Mouse (Mus musculus) embryonic facial prominence, embryonic 10.5 days (tissue): ENCODE results near the gene Rnf222. TPM values are rescaled to one million over a fixed set of nuclear protein-coding genes. Genes with fewer than 3 reads are reported as not detected.

Experiments
- DNase-seq: peaks from one replicate; pipeline ENCODE4 v3.0.0-alpha.2; 2017; ENCODE audit warnings: low spot score
- H3K27ac ChIP-seq: fragments of 300-500 bp; sonication (generic); replicated peaks from 2 replicates; pipeline ENCODE4 v1.5.1; 2016; ENCODE audit warnings: mild to moderate bottlenecking
- H3K27me3 ChIP-seq: fragments of 300-500 bp; sonication (generic); replicated peaks from 2 replicates; pipeline ENCODE4 v1.6.1; 2016; ENCODE audit warnings: low read depth, mild to moderate bottlenecking; ENCODE audit not compliant: poor library complexity, severe bottlenecking
- H3K36me3 ChIP-seq: fragments of 300-500 bp; sonication (generic); replicated peaks from 2 replicates; pipeline ENCODE4 v1.6.1; 2016; ENCODE audit warnings: mild to moderate bottlenecking, moderate library complexity
- H3K4me1 ChIP-seq: fragments of 300-500 bp; sonication (generic); 2 replicates; pipeline ENCODE4 v1.6.1; 2016
- H3K4me3 ChIP-seq: fragments of 300-500 bp; sonication (generic); 2 replicates; pipeline ENCODE4 v1.5.1; 2016; ENCODE audit warnings: mild to moderate bottlenecking, moderate library complexity
- H3K9me3 ChIP-seq: fragments of 300-500 bp; sonication (generic); 2 replicates; pipeline ENCODE4 v1.6.1; 2016; ENCODE audit warnings: mild to moderate bottlenecking
- WGBS: fragments of 180-500 bp; shearing (Covaris S2); methylation state at CpG from one replicate; pipeline ENCODE4 v1.1.7; 2016; 5-methylcytosine and 5-hydroxymethylcytosine counted together
- polyA plus RNA-seq: library from polyadenylated mRNA; unstranded; fragments of >200 nt; fragmentation: Nextera tagmentation; extraction: Ambion mirVana; gene quantifications from 2 replicates; pipeline ENCODE4 v1.2.1, GENCODE M21; 2016

Gene Rnf222
- polyA plus RNA-seq, 1 experiment from 2014 or later = not detected

DNA sequence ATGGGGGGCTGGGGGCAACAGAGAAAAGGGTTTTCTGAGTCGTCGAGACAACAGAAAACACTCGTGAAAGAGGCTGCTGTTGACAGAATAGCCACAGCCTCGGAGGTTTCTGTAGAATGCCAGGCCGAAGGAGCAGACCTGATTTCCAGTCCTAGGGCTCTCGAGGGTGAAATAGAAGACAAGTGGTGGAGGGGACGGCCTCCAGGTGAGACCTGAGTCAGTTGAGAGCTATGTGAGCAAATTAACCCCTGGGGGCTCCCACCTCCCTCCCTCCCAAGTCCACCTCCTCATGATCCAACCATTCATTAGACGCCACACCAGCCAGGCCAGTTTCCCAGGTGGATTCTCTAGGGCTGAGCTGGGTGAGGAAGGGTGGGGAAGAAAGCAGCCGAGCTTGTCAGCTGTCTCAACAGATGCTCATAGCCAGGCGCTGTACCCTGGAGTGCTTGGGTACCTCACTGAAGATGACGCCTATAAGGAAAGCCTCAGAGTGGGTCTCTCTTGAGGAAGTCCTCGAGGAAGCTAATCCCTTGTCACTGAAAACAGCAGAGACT is 5.6 kb downstream of the Rnf222 start:
- Histone ChIP-seq H3K36me3 (no peaks in the 10 kb centered on the region), H3K9me3 (no peaks in the 10 kb centered on the region), H3K4me1 (peaks cover 8% of the 10 kb centered on the region), H3K27me3 (no peaks in the 10 kb centered on the region), H3K4me3 (no peak overlapping the region), H3K27ac (no peak overlapping the region)
- no peak for DNase-seq
- WGBS = 67% methylated on average over 12 of the region's 12 CpGs

DNA sequence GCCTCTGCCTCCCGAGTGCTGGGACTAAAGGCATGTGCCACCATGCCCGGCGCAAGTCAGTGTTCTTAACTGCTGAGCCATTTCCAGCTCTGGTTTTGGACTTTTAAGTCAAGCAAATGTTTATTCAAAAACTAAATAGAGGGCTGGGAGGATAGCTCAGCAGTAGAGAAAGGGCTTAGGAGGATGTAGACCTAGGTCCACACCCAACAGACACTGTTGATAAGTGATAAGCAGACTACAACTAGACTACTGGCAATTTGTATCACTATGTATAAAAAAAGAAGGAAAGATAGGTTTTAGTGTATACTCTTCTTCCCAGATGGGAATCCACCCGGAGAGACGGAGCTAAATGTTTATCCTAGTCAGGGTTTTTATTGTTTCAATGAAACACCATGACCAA is 7.9 kb downstream of the Rnf222 start:
- H3K27me3 ChIP-seq = no peaks in the 10 kb centered on the region; the same call in 1 of the 2 replicates
- no peak overlapping the region for H3K27ac ChIP-seq
- no peaks in the 10 kb centered on the region for H3K36me3 ChIP-seq
- peaks cover 15% of the 10 kb centered on the region for H3K4me1 ChIP-seq
- WGBS = 95% methylated on average over 5 of the region's 5 CpGs
- H3K4me3 ChIP-seq = no peak overlapping the region
- no peaks in the 10 kb centered on the region for H3K9me3 ChIP-seq
- no peak for DNase-seq

DNA sequence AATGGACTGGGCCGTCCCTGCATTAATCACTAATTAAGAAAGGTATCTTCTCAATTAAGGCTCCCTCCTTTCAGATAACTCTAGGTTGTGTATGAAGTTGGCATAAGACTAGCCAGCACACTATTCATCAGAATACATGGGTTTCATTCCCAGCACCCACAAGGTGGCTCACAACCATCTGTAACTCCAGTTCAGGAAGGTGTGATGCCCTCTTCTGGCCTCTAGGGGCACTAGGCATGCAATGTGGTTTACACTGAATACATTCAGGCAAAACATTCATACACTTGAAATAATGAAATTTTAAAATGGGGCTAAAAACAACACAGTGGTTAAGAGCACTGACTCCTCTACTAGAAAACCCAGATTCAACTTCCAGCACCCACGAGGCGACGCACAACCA is 8.8 kb downstream of the Rnf222 start:
- no peaks in the 10 kb centered on the region; the same call in 1 of the 2 replicates for H3K27me3 ChIP-seq
- H3K4me3 ChIP-seq = no peak overlapping the region
- H3K27ac ChIP-seq = no peak overlapping the region
- no peaks in the 10 kb centered on the region for H3K9me3 ChIP-seq
- no peak for DNase-seq
- WGBS = 41% methylated on average over 4 of the region's 4 CpGs
- H3K36me3 ChIP-seq = no peaks in the 10 kb centered on the region
- H3K4me1 ChIP-seq = peaks cover 15% of the 10 kb centered on the region

DNA sequence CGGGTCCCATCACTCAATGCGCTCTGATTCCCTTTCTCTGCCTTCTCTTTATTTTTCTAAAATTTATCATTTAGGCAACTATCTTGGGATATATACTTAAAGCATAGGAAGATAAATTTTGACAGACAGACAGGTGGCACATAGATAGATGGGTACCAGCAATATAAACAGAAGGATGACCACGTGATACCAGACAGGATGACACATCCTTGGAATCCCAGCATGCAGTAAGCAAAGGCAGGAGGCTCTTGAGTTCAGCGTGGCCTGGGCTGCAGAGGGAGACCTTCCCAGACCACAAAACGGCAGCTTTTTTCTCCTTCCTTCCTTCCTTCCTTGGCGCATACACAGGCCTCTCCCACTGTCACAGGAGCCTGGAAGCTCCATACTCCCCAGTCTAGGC is 9.5 kb downstream of the Rnf222 start:
- Histone ChIP-seq H3K9me3 (no peaks in the 10 kb centered on the region), H3K36me3 (peaks cover 6% of the 10 kb centered on the region), H3K27me3 (no peaks in the 10 kb centered on the region; the same call in 1 of the 2 replicates), H3K4me3 (no peak overlapping the region), H3K4me1 (peaks cover 20% of the 10 kb centered on the region), H3K27ac (no peak overlapping the region)
- WGBS = 74% methylated on average over 6 of the region's 6 CpGs
- no peak for DNase-seq

DNA sequence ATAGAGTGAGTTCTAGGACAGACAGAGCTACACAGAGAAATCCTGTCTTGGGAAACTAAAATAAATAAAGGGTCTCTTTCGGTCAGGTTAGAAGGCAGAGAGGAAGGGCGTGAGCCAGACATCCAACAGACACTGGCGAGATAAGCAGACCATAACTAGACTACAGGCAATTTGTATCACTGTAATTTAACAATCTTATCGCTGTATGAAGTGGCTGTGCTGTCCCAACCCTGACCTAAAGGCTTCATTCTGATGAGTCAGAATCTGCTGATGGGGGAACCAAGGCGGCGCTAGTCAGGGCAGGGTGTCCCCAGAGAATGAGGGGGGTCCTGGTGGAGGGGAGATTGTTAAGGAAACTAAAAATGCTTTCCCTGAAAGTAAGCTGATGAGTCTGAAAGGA is 10.4 kb downstream of the Rnf222 start:
- no peak overlapping the region for H3K4me3 ChIP-seq
- peaks cover 22% of the 10 kb centered on the region for H3K4me1 ChIP-seq
- H3K36me3 ChIP-seq = peaks cover 15% of the 10 kb centered on the region
- WGBS = 90% methylated on average over 6 of the region's 6 CpGs
- no peaks in the 10 kb centered on the region; the same call in 1 of the 2 replicates for H3K27me3 ChIP-seq
- no peaks in the 10 kb centered on the region for H3K9me3 ChIP-seq
- no peak overlapping the region for H3K27ac ChIP-seq
- DNase-seq = no peak

DNA sequence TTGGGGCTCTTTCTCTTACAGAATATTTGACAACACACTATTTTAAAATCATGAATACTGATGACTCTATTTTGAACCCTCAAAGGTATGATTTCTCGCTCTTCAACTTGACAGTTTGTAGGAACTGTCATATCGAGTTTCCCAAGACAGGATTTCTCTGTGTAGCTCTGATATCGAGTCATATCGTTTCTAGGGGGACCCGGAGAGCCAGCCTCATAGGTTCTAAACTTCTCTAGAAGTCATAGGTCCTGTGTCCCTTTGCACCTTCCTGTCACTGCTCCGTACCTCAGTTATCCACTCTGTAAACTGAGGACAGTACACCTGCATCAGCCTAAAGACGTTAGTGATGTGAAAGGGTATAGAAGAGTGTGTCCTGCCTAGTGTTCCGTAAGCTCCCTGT is 11.5 kb downstream of the Rnf222 start:
- Histone ChIP-seq H3K27me3 (no peaks in the 10 kb centered on the region; the same call in 1 of the 2 replicates), H3K27ac (no peak overlapping the region), H3K4me1 (peaks cover 14% of the 10 kb centered on the region), H3K36me3 (peaks cover 25% of the 10 kb centered on the region), H3K4me3 (no peak overlapping the region), H3K9me3 (no peaks in the 10 kb centered on the region)
- 87% methylated on average over 8 of the region's 8 CpGs for WGBS
- no peak for DNase-seq

DNA sequence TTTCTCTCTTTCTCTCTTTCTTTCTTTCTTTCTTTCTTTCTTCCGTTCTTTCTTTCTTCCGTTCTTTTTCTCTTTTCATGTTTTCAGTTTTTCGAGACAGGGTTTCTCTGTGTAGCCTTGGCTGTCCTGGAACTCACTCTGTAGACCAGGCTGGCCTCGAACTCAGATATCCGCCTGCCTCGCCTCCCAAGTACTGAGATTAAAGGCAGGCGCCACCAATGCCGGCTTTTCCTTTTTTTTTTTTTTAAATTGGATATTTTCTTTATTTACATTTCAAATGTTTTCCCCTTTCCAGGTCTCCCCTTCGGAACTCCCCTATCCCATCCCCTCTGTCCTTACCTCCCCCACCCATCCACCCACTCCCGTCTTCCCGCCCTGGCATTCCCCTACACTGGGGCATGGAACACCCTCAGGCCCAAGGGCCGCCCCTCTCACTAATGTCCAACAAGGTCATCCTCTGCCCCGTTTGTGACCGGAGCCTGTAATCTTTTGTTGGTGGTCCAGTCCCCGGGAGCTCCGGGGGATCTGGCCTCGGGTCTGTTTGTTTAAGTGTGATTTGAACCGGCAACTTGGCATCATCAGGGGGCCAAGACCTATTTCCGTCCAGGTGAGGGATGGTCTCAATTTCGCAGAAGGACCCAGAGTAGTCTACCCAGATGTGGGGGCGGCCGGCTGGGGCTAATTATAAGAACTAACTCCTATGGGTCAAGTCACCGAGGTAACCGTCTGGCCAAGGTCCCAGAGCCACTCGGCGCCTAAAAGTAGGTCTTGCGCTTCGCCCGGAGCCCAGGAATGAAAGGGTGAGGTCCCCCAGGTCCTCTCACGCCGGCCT is 12.4 kb downstream of the Rnf222 start:
- Histone ChIP-seq H3K4me1 (peaks cover 14% of the 10 kb centered on the region), H3K36me3 (peaks cover 35% of the 10 kb centered on the region), H3K27me3 (no peaks in the 10 kb centered on the region; the same call in 1 of the 2 replicates), H3K9me3 (no peaks in the 10 kb centered on the region), H3K27ac (peak overlapping the region; percentile 99), H3K4me3 (peak overlapping the region; percentile 99)
- no peak for DNase-seq
- WGBS = 24% methylated on average over 31 of the region's 31 CpGs

DNA sequence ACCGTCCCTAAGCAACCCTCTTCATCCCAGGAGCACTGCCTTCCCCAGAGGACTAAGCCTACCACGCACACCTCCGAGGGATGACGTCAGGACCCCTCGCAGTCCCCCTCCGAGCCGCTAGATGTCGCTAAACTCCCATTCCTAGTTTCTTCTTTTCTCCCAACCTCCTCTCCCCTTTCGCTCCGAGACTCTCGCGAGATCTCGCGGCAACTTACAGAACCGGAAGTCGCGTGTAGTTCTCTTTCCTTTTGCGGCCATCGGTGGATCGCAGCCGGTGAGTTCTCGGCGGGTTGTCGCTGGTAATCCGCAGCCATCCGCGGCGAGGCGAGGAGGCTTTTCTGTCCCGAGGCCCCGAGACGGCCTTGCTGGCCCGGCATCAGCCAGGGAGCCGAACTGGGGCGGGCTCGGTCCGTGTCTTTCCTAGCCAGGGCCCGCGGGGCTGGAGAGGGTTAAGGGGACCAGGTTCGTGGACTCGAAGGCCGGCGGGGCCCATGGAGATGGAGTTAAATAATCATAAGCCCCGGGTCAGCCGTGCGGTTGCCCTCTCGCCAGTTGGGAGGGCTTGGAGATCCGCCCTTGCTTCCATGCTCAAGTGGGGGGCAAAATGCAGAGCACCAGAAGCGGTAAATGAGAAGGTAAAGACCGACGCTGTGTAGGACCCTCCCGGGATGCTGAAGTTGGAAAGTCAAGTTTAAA is 13.1 kb downstream of the Rnf222 start, which contains the start of gene Rpl26:
Gene Rpl26 (plus strand): TSS at position 233 of the 696 bp plus-strand sequence.
- Histone ChIP-seq H3K27ac (peak within 1 kb of the TSS; percentile 99), H3K9me3 (no peaks in the 10 kb centered on the region), H3K4me1 (peaks cover 14% of the 10 kb centered on the region), H3K27me3 (no peaks in the 10 kb centered on the region; the same call in 1 of the 2 replicates), H3K36me3 (peaks cover 42% of the 10 kb centered on the region), H3K4me3 (peak within 1 kb of the TSS; percentile 99)
- WGBS = under 1% methylated on average over 52 of the region's 52 CpGs
- DNase-seq = peak; percentile 98

DNA sequence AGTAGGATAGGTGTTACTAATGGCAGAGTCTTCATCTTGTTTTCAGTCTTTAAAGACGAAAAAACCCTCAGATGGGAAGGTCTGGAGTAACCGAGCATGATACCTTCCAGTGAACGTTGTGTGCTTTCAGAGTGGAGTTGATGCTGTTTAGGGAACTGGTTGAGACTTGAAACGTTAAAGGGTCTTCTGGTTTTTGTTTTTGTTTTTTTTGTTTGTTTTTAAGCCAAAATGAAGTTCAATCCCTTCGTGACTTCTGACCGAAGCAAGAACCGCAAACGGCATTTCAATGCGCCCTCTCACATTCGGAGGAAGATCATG is 13.7 kb downstream of the Rnf222 start:
- Histone ChIP-seq H3K27ac (peak overlapping the region; percentile 99), H3K4me1 (peaks cover 14% of the 10 kb centered on the region), H3K4me3 (peak overlapping the region; percentile 99), H3K36me3 (peaks cover 47% of the 10 kb centered on the region), H3K27me3 (no peaks in the 10 kb centered on the region; the same call in 1 of the 2 replicates), H3K9me3 (no peaks in the 10 kb centered on the region)
- DNase-seq = no peak
- WGBS = 1% methylated on average over 10 of the region's 10 CpGs

DNA sequence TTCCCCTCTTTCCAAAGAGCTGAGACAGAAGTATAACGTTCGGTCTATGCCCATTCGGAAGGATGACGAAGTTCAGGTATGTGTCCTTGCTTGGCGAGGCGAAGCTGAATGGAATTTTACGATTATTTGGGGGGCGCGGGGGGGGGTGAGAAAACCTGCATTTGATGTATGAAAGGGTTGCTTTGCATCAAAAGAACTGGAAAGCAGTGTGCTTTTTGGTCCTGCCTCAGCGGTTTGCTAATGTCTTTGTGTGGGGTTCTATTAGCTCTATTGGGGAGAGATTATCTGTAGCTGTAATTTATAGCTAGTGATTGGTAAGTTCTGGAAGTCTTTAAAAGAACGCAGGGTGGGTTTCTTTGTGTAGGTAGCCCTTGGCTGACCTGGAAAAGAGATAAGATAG is 14.0 kb downstream of the Rnf222 start:
- Histone ChIP-seq H3K27me3 (no peaks in the 10 kb centered on the region; the same call in 1 of the 2 replicates), H3K27ac (peak overlapping the region; percentile 99), H3K9me3 (no peaks in the 10 kb centered on the region), H3K4me1 (peaks cover 14% of the 10 kb centered on the region), H3K4me3 (peak overlapping the region; percentile 99), H3K36me3 (peaks cover 51% of the 10 kb centered on the region)
- WGBS = 6% methylated on average over 11 of the region's 11 CpGs
- DNase-seq = no peak

DNA sequence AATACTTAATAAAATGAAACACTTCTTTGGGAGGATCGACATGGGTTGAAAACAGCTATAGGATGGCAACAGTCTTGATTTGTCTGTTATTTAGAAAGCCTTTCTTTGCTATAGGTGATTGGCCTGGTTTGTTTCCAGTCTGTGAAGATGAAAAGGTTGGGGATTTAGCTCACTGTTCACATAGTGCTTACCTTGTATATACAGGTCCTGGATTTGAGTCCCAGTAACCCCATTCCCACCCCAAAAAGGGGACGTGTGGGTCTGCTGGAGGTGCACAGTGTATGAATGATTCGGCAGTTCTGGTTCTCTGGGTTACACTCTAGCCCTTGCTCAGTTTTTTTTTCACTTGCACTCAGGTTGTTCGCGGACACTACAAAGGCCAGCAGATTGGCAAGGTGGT is 14.5 kb downstream of the Rnf222 start:
- Histone ChIP-seq H3K4me3 (peak overlapping the region; percentile 99), H3K4me1 (peaks cover 14% of the 10 kb centered on the region), H3K27me3 (no peaks in the 10 kb centered on the region; the same call in 1 of the 2 replicates), H3K9me3 (no peaks in the 10 kb centered on the region), H3K36me3 (peaks cover 56% of the 10 kb centered on the region), H3K27ac (peak overlapping the region; percentile 99)
- no peak for DNase-seq
- WGBS = 84% methylated on average over 5 of the region's 5 CpGs

DNA sequence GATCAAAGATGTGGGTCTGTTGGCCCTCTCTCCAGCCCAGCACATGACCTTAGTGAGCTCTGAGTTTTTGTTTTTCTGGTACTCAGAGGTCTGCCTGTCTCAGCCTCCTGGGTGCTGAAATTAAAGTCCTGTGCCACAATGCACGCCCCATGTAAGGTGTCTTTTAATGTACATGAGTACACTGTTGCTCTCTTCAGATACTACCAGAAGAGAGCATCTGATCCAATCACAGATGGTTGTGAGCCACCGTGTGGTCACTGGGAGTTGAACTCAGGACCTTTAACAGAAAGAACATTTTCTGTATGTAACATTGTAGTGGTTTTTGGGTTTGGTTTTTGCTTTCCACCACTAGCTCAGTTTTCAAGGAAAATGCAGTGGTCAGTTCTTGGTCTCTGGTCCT is 15.4 kb downstream of the Rnf222 start:
- 95% methylated on average over 2 of the region's 2 CpGs for WGBS
- peaks cover 56% of the 10 kb centered on the region for H3K36me3 ChIP-seq
- H3K4me1 ChIP-seq = peaks cover 16% of the 10 kb centered on the region
- no peak for DNase-seq
- peak overlapping the region; percentile 99; the same call in 1 of the 2 replicates for H3K4me3 ChIP-seq
- no peak overlapping the region for H3K27ac ChIP-seq
- H3K27me3 ChIP-seq = no peaks in the 10 kb centered on the region; the same call in 1 of the 2 replicates
- no peaks in the 10 kb centered on the region for H3K9me3 ChIP-seq
